Mouse (Mus musculus): Measurements from ENCODE around the gene Rassf2. TPM values are rescaled to one million over a fixed set of nuclear protein-coding genes. Genes with fewer than 3 reads are reported as not detected.
A peak's percentile ranks its signal among the peaks of the same experiment; 100 is the strongest.

Gene Rassf2
- polyA plus RNA-seq, 1 experiment from 2014 or later, result 9.9 TPM

DNA sequence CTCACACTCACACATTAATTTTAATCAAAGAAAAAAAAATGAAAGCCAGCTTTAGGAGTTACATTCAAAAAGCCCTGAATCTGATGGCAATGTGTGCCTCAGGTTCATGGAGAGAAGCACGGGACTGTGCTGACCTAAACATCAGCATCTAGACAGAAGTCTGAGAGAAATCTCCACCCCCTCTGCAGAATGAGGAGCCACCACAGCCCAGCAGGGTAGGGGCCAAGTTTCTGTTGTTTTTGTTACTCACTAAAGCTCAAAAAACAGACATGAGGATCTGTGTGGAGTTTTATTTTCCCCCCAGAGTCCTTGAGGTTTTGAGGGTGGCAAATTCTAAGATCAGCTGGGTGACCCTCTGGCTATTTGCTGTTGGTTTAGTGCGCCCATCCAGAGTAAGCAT is 41.5 kb downstream of the Rassf2 start:
- H3K4me2 ChIP-seq (replicated peaks; ENCODE audit: low read depth, low read length), result no peak overlapping the region
- no peaks in the 10 kb centered on the region for H3K9me3 ChIP-seq (ENCODE audit: control insufficient read depth, low read length)
- no peak overlapping the region for H3K4me3 ChIP-seq (ENCODE audit: low read length)
- H3K4me1 ChIP-seq (ENCODE audit: control insufficient read depth, insufficient read depth, low read length), result peaks cover 4% of the 10 kb centered on the region; the same call in 1 of the 2 replicates
- H3K27ac ChIP-seq (ENCODE audit: low read depth, low read length), result no peak overlapping the region
- H3K27me3 ChIP-seq (ENCODE audit: control insufficient read depth, insufficient read depth, low read length), result no peaks in the 10 kb centered on the region
- WGBS, result 61% methylated on average over 2 of the region's 2 CpGs
- no peak for ATAC-seq (ENCODE audit: low FRiP score, low TSS enrichment)
- no peaks in the 10 kb centered on the region for H3K36me3 ChIP-seq (ENCODE audit: control insufficient read depth, insufficient read depth, low read length)
- no peak overlapping the region for H3K9ac ChIP-seq (ENCODE audit: low read depth, low read length)

DNA sequence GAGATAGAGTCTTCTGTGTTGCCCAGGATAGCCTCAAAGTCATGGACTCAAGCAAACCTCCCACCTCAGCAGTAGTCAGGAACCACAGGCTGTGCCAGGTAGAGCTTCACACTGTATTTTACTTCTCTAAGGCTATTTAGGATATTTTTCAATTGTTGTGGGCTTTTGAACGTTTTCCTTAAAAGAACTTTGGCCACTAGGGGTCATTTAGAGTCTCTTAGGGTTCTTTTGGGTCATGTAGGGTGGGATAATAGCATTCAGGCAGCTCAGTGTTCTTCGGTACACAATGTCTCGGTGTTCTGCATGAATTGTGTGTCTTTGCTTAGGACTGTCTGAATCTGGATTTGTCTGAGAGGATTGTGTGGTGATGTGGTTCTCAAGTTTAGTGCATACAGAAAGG is 42.1 kb downstream of the Rassf2 start:
- Histone ChIP-seq H3K4me1 (ENCODE audit: control insufficient read depth, insufficient read depth, low read length) (no peaks in the 10 kb centered on the region), H3K4me2 (replicated peaks; ENCODE audit: low read depth, low read length) (no peak overlapping the region), H3K4me3 (ENCODE audit: low read length) (no peak overlapping the region), H3K9me3 (ENCODE audit: control insufficient read depth, low read length) (no peaks in the 10 kb centered on the region), H3K27ac (ENCODE audit: low read depth, low read length) (no peak overlapping the region), H3K36me3 (ENCODE audit: control insufficient read depth, insufficient read depth, low read length) (no peaks in the 10 kb centered on the region), H3K9ac (ENCODE audit: low read depth, low read length) (no peak overlapping the region), H3K27me3 (ENCODE audit: control insufficient read depth, insufficient read depth, low read length) (no peaks in the 10 kb centered on the region)
- 45% methylated on average over 3 of the region's 3 CpGs for WGBS
- no peak for ATAC-seq (ENCODE audit: low FRiP score, low TSS enrichment)

DNA sequence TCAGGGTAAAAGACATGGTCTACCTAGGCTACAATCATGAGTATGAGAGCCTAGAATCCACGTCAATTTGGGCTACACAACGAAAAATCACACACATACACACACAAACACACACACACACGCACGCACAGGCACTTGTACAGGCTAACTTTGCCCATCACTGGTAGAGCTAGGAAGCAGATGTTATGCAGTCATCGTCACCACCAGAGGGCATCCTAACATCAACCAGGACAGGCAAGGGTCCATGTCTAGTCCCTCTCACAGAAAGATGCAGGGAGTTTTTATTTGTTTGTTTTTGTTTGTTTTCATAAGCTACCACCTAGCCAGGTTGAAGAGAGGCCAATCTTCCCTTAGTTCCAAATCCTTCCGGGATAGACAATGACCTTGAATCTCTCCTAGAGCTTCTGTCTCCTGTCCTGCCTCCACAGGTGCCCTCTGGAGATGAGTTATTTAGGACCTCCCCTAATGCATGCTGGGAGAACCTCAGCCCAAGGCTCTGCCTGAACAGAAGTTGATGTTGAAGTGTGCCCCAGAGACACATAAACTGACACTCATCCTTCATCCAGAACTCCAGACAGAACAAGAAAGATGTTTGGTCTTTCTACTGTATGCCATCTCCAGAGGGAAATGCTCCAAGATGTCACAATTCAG is 47.4 kb downstream of the Rassf2 start:
- Histone ChIP-seq H3K9me3 (ENCODE audit: control insufficient read depth, low read length) (peaks cover 3% of the 10 kb centered on the region; the same call in 1 of the 2 replicates), H3K9ac (ENCODE audit: low read depth, low read length) (no peak overlapping the region), H3K4me3 (ENCODE audit: low read length) (no peak overlapping the region), H3K27me3 (ENCODE audit: control insufficient read depth, insufficient read depth, low read length) (no peaks in the 10 kb centered on the region), H3K36me3 (ENCODE audit: control insufficient read depth, insufficient read depth, low read length) (no peaks in the 10 kb centered on the region), H3K4me2 (replicated peaks; ENCODE audit: low read depth, low read length) (no peak overlapping the region), H3K4me1 (ENCODE audit: control insufficient read depth, insufficient read depth, low read length) (no peaks in the 10 kb centered on the region), H3K27ac (ENCODE audit: low read depth, low read length) (no peak overlapping the region)
- ATAC-seq (ENCODE audit: low FRiP score, low TSS enrichment), result peak; percentile 83
- 24% methylated on average over 6 of the region's 6 CpGs for WGBS

DNA sequence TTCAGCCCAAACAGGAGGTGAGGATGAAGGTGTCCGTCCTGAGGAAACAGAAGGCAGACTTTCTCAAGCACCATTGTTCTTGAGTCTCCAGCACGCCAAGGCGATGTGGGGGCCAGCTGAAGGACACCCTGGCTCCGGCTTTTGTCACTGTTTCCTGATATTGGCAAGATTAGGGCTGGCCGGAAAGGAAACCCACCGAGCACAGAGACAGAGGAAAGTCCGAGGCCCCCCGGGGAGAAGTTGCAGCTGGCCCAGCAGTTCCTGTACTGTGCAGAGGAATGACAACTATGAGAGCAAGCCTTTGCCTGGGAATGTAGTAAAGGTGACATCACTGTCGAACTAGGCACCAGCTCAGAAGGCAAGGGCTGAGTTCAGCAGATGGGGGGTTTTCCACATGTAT is 49.2 kb downstream of the Rassf2 start:
- peak; percentile 60 for ATAC-seq (ENCODE audit: low FRiP score, low TSS enrichment)

DNA sequence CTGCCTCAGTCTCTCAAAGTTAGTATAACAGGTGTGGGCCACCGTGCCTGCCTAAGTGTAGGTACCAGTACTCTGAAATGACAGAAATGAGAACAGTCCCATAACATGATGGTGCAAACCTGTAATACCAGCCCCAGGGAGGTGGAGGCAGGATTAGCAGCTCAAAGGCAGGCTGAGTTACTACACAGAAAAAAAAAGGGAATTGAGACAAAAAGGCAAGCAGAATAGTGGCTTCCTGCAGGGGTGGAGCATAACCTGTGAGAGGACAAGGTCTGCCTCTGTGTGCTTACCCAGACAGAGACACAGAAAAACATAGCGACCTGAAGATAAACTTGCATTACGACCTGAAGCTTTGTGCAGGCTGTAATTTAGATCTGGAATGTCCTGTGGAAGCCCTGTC is 53.4 kb downstream of the Rassf2 start:
- no peak overlapping the region for H3K27ac ChIP-seq (ENCODE audit: low read depth, low read length)
- WGBS, result 76% methylated on average over 3 of the region's 3 CpGs

More for the DNA sequence above, 49.2 kb downstream of the Rassf2 start:
- H3K9me3 ChIP-seq (ENCODE audit: control insufficient read depth, low read length), result peaks cover 8% of the 10 kb centered on the region; the same call in 1 of the 2 replicates
- no peaks in the 10 kb centered on the region for H3K36me3 ChIP-seq (ENCODE audit: control insufficient read depth, insufficient read depth, low read length)
- no peaks in the 10 kb centered on the region for H3K27me3 ChIP-seq (ENCODE audit: control insufficient read depth, insufficient read depth, low read length)
- 49% methylated on average over 9 of the region's 9 CpGs for WGBS
- H3K9ac ChIP-seq (ENCODE audit: low read depth, low read length), result no peak overlapping the region
- no peak overlapping the region for H3K27ac ChIP-seq (ENCODE audit: low read depth, low read length)
- no peak overlapping the region for H3K4me3 ChIP-seq (ENCODE audit: low read length)
- no peak overlapping the region for H3K4me2 ChIP-seq (replicated peaks; ENCODE audit: low read depth, low read length)
- H3K4me1 ChIP-seq (ENCODE audit: control insufficient read depth, insufficient read depth, low read length), result no peaks in the 10 kb centered on the region

DNA sequence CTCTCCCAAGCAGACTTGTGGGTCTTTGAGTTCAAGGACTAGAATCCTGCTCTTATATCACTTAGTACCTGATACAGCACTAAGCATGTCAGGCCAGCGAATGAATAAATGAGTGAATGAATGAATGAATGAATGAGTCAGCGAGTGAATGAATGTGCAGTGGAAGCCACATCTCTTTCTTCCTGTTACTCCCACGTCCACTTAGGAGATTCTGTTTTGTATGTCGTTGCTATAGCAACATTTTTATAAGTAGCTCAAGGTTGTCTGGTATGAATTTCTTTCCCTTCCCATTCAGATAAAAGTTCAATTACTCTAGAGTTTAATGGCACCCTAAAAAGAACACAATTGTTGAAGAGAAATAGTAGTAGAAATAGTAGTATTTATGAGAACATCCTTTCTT is 59.0 kb downstream of the Rassf2 start:
- Histone ChIP-seq H3K36me3 (ENCODE audit: control insufficient read depth, insufficient read depth, low read length) (no peaks in the 10 kb centered on the region), H3K4me1 (ENCODE audit: control insufficient read depth, insufficient read depth, low read length) (no peaks in the 10 kb centered on the region), H3K9me3 (ENCODE audit: control insufficient read depth, low read length) (no peaks in the 10 kb centered on the region), H3K4me3 (ENCODE audit: low read length) (no peak overlapping the region), H3K27me3 (ENCODE audit: control insufficient read depth, insufficient read depth, low read length) (no peaks in the 10 kb centered on the region), H3K27ac (ENCODE audit: low read depth, low read length) (no peak overlapping the region), H3K9ac (ENCODE audit: low read depth, low read length) (no peak overlapping the region), H3K4me2 (replicated peaks; ENCODE audit: low read depth, low read length) (no peak overlapping the region)
- no peak for ATAC-seq (ENCODE audit: low FRiP score, low TSS enrichment)
- 86% methylated on average over 4 of the region's 4 CpGs for WGBS

More for the DNA sequence above, 53.4 kb downstream of the Rassf2 start:
- no peak overlapping the region for H3K4me3 ChIP-seq (ENCODE audit: low read length)
- no peaks in the 10 kb centered on the region for H3K36me3 ChIP-seq (ENCODE audit: control insufficient read depth, insufficient read depth, low read length)
- H3K9me3 ChIP-seq (ENCODE audit: control insufficient read depth, low read length), result peaks cover 8% of the 10 kb centered on the region; the same call in 1 of the 2 replicates
- no peaks in the 10 kb centered on the region for H3K4me1 ChIP-seq (ENCODE audit: control insufficient read depth, insufficient read depth, low read length)
- no peak overlapping the region for H3K4me2 ChIP-seq (replicated peaks; ENCODE audit: low read depth, low read length)
- H3K9ac ChIP-seq (ENCODE audit: low read depth, low read length), result no peak overlapping the region
- no peaks in the 10 kb centered on the region for H3K27me3 ChIP-seq (ENCODE audit: control insufficient read depth, insufficient read depth, low read length)
- ATAC-seq (ENCODE audit: low FRiP score, low TSS enrichment), result no peak

DNA sequence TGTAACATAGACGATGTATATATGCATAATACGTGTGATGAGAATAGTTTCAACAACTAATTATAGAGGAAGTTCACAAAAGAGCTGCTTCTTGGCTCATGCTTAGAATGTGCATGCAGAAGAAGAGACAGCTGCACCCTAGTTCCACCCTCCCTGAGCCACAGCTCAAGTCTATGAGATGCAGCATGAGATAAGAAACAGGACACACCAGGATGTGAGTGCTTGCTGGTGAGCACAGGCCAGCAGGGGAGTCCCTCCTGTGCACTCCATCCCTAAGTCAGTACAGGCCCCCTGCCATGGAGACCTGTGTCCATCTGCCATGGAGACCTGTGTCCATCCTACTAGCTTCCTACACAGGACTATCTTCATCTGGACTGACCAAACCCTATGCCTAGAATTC is 59.5 kb downstream of the Rassf2 start:
- 91% methylated on average over 2 of the region's 2 CpGs for WGBS
- ATAC-seq (ENCODE audit: low FRiP score, low TSS enrichment), result no peak
- H3K36me3 ChIP-seq (ENCODE audit: control insufficient read depth, insufficient read depth, low read length), result no peaks in the 10 kb centered on the region

DNA sequence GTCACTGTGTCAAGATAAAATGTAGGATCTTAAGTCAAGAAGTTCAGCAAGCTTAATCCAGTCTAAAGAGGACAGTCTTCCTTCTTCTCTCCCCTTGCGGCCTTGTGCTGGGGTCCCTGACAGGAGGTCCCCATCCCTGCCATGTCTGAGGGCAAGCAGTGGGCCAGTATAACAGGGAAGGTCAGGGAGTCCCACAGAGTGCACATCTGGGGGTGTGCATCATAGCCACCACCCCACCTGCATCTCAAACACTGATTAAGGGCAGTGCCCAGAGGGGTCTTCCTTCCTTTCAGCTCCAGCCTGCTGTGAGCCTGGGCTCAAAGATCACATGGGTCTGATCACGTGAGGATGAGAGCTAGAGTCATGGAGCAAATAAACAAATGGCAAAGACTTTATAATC is 68.4 kb downstream of the Rassf2 start:
- Histone ChIP-seq H3K36me3 (ENCODE audit: control insufficient read depth, insufficient read depth, low read length) (no peaks in the 10 kb centered on the region), H3K27me3 (ENCODE audit: control insufficient read depth, insufficient read depth, low read length) (no peaks in the 10 kb centered on the region), H3K27ac (ENCODE audit: low read depth, low read length) (no peak overlapping the region), H3K4me3 (ENCODE audit: low read length) (no peak overlapping the region), H3K4me1 (ENCODE audit: control insufficient read depth, insufficient read depth, low read length) (no peaks in the 10 kb centered on the region), H3K9ac (ENCODE audit: low read depth, low read length) (no peak overlapping the region), H3K4me2 (replicated peaks; ENCODE audit: low read depth, low read length) (no peak overlapping the region), H3K9me3 (ENCODE audit: control insufficient read depth, low read length) (no peaks in the 10 kb centered on the region)
- 81% methylated on average over 2 of the region's 2 CpGs for WGBS
- ATAC-seq (ENCODE audit: low FRiP score, low TSS enrichment), result no peak

More for the DNA sequence above, 59.5 kb downstream of the Rassf2 start:
- Histone ChIP-seq H3K4me2 (replicated peaks; ENCODE audit: low read depth, low read length) (no peak overlapping the region), H3K27me3 (ENCODE audit: control insufficient read depth, insufficient read depth, low read length) (no peaks in the 10 kb centered on the region), H3K9ac (ENCODE audit: low read depth, low read length) (no peak overlapping the region), H3K4me1 (ENCODE audit: control insufficient read depth, insufficient read depth, low read length) (no peaks in the 10 kb centered on the region), H3K27ac (ENCODE audit: low read depth, low read length) (no peak overlapping the region), H3K4me3 (ENCODE audit: low read length) (no peak overlapping the region), H3K9me3 (ENCODE audit: control insufficient read depth, low read length) (no peaks in the 10 kb centered on the region)

DNA sequence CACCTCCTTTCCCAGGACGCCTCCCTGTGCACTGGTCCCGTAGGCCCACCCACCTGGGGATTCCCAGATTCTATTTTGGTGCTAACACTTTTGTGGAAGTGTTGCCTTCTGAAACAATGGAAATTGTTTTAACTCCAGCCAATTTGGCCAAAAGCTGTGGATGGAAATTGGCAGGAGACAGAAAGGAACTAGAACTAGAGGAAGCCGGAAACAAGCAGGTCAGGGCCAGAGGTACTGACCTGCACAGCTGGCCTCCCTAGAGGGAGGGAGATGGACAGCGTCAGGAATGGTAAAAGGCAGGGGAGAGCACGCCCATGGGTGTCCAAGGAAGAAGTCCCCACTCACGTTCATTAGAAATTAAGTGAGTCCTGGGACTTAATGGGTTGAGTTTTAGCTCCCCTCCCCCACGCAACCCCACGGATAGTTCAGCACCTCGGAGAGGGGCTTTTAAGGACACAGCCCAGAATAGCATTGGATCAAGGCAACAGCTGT is 72.3 kb downstream of the Rassf2 start:
- no peak for ATAC-seq (ENCODE audit: low FRiP score, low TSS enrichment)
- H3K36me3 ChIP-seq (ENCODE audit: control insufficient read depth, insufficient read depth, low read length), result no peaks in the 10 kb centered on the region

More for the DNA sequence above, 72.3 kb downstream of the Rassf2 start:
- WGBS, result 47% methylated on average over 9 of the region's 9 CpGs
- Histone ChIP-seq H3K4me2 (replicated peaks; ENCODE audit: low read depth, low read length) (no peak overlapping the region), H3K27ac (ENCODE audit: low read depth, low read length) (no peak overlapping the region), H3K4me1 (ENCODE audit: control insufficient read depth, insufficient read depth, low read length) (0 out of 2 replicates have a peak, but pooled peaks cover 3% of the 10 kb centered on the region), H3K9ac (ENCODE audit: low read depth, low read length) (no peak overlapping the region), H3K4me3 (ENCODE audit: low read length) (no peak overlapping the region), H3K9me3 (ENCODE audit: control insufficient read depth, low read length) (no peaks in the 10 kb centered on the region), H3K27me3 (ENCODE audit: control insufficient read depth, insufficient read depth, low read length) (peaks cover 14% of the 10 kb centered on the region; the same call in 1 of the 2 replicates)
